Mouse (Mus musculus) intestine, embryonic 15.5 days (tissue): ENCODE data around the gene Dpp6. TPM values are rescaled to one million over a fixed set of nuclear protein-coding genes. Genes with fewer than 3 reads are reported as not detected.

ENCODE experiments used
- ATAC-seq: fragments of 200-750 bp; cut with Nextera tagmentation; 2 replicates; pipeline ENCODE4 v1.8.0; 2017; ENCODE audit warnings: moderate TSS enrichment, moderate library complexity
- H3K27ac ChIP-seq: fragments of 300-500 bp; sonication (generic); 2 replicates; pipeline ENCODE4 v1.5.1; 2015; ENCODE audit warnings: mild to moderate bottlenecking, inconsistent platforms
- H3K27me3 ChIP-seq: fragments of 300-500 bp; sonication (generic); replicated peaks from 2 replicates; pipeline ENCODE4 v1.6.1; 2015; ENCODE audit warnings: inconsistent platforms
- H3K36me3 ChIP-seq: fragments of 300-500 bp; sonication (generic); 2 replicates; pipeline ENCODE4 v1.6.1; 2015; ENCODE audit warnings: inconsistent platforms
- H3K4me1 ChIP-seq: fragments of 300-500 bp; sonication (generic); replicated peaks from 2 replicates; pipeline ENCODE4 v1.6.1; 2015; ENCODE audit warnings: inconsistent platforms
- H3K4me2 ChIP-seq: fragments of 300-500 bp; sonication (generic); replicated peaks from 2 replicates; pipeline ENCODE4 v1.6.1; 2015; ENCODE audit warnings: mild to moderate bottlenecking, inconsistent platforms
- H3K4me3 ChIP-seq: fragments of 300-500 bp; sonication (generic); replicated peaks from 2 replicates; pipeline ENCODE4 v1.5.1; 2015; ENCODE audit warnings: inconsistent platforms
- H3K9ac ChIP-seq: fragments of 300-500 bp; sonication (generic); 2 replicates; pipeline ENCODE4 v1.6.1; 2015; ENCODE audit warnings: inconsistent platforms
- H3K9me3 ChIP-seq: fragments of 300-500 bp; sonication (generic); 2 replicates; pipeline ENCODE4 v1.6.1; 2016; ENCODE audit warnings: inconsistent platforms
- WGBS: fragments of 180-500 bp; shearing (Covaris S2); methylation state at CpG from one replicate; pipeline ENCODE4 v1.1.7; 2015; 5-methylcytosine and 5-hydroxymethylcytosine counted together
- polyA plus RNA-seq: library from polyadenylated mRNA; unstranded; fragments of >200 nt; fragmentation: Nextera tagmentation; extraction: Ambion mirVana; gene quantifications from 2 replicates; pipeline ENCODE4 v1.2.1, GENCODE M21; 2015

Gene Dpp6
- polyA plus RNA-seq, 1 experiment from 2014 or later = 1.3 TPM

DNA sequence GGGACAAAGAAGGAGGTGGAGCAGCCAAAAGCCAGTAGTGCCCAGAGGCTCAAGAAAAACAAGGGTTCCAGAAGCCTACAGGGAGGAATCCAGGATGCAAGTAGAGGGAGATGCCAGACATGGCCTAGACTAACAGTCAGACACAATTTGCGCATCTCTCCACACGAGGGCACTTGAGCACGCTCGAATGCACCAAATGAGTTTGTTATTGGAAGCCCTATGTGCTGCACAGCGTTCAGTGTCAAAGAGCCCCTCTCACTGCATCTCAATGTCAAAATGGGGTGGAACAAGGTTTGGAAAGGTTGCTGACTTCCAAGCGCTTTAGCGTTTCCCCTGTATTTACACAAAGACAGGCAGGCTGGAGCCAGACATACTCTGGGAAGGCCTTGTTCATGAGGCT, 231.2 kb downstream of the Dpp6 start:
- 25% methylated on average over 7 of the region's 7 CpGs for WGBS
- no peak for ATAC-seq
- Histone ChIP-seq H3K4me1 (0 out of 2 replicates have a peak, but pooled peaks cover 2% of the 10 kb centered on the region), H3K27me3 (peaks cover 29% of the 10 kb centered on the region), H3K4me2 (no peak overlapping the region), H3K9me3 (no peaks in the 10 kb centered on the region), H3K4me3 (no peak overlapping the region), H3K9ac (no peak overlapping the region), H3K27ac (no peak overlapping the region), H3K36me3 (no peaks in the 10 kb centered on the region)

DNA sequence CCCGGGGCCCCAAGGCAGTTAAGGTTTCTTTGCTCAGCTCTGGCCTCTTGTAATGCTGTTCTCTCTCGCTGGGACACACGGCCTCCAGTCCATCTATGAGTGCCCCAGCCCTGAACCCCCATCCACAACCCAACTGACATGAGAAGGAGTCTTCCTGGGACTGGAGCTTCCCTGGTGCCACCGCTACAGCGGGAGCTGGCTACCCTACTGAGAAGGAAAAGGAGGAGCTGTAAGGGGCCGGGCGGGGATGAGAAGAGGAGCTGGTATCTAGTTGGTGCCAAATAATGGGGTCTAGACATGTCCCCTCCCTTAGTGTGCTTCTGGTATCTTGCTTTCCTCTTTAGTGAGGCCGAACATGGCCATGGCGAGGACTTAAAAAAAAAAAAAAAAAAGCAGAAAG, 231.9 kb downstream of the Dpp6 start:
- WGBS = 11% methylated on average over 9 of the region's 9 CpGs
- Histone ChIP-seq H3K27ac (no peak overlapping the region), H3K9me3 (no peaks in the 10 kb centered on the region), H3K36me3 (no peaks in the 10 kb centered on the region), H3K4me2 (peak overlapping the region; percentile 54), H3K27me3 (peaks cover 29% of the 10 kb centered on the region), H3K9ac (no peak overlapping the region), H3K4me1 (0 out of 2 replicates have a peak, but pooled peaks cover 2% of the 10 kb centered on the region), H3K4me3 (peak overlapping the region; percentile 6)
- ATAC-seq = no peak

DNA sequence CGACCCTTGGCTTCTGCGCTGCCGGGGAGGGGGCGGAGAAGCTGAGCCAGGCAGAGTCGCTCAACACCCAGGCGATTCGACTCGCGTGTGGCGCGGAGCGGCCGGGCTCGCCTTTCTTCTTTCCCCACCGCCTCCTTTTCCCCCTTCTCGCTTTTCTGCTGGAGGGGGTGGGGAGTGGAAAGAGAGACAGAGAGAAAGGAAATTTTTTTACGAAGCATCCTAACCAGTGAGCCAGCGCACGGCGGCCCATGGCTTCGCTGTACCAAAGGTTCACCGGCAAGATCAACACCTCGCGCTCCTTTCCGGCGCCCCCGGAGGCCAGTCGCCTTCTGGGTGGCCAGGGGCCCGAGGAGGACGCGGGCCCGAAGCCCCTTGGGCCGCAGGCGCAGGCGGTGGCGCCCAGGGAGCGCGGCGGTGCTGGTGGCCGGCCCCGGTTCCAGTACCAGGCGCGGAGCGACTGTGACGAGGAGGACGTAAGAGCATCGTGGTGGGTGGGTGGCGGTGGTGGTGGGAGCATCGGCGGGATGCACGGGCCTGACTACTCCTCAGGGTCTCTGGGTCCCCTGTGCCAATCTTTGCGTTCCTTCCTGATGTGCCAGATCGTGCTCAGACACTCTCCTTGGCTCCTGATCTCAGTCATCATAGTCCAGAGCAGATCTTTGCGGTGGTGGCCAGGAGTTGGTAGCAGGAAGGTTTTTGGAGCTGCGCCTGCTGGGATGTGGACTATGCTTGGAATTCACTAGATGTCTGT, 232.5 kb downstream of the Dpp6 start:
- Histone ChIP-seq H3K4me2 (peak overlapping the region; percentile 54), H3K9me3 (no peaks in the 10 kb centered on the region), H3K9ac (no peak overlapping the region), H3K27me3 (peaks cover 29% of the 10 kb centered on the region), H3K36me3 (no peaks in the 10 kb centered on the region), H3K4me3 (peak overlapping the region; percentile 6), H3K27ac (no peak overlapping the region), H3K4me1 (0 out of 2 replicates have a peak, but pooled peaks cover 2% of the 10 kb centered on the region)
- ATAC-seq = no peak
- 2% methylated on average over 54 of the region's 55 CpGs for WGBS

- no peak for ATAC-seq
- Histone ChIP-seq H3K27me3 (peaks cover 29% of the 10 kb centered on the region), H3K27ac (no peak overlapping the region), H3K9ac (no peak overlapping the region), H3K4me2 (no peak overlapping the region), H3K36me3 (no peaks in the 10 kb centered on the region), H3K9me3 (no peaks in the 10 kb centered on the region), H3K4me1 (0 out of 2 replicates have a peak, but pooled peaks cover 2% of the 10 kb centered on the region), H3K4me3 (no peak overlapping the region)
- WGBS = 32% methylated on average over 3 of the region's 3 CpGs
Measured at GRCm38 (mm10) chr5:27051250-27051649, 234.2 kb downstream of the Dpp6 start.

DNA sequence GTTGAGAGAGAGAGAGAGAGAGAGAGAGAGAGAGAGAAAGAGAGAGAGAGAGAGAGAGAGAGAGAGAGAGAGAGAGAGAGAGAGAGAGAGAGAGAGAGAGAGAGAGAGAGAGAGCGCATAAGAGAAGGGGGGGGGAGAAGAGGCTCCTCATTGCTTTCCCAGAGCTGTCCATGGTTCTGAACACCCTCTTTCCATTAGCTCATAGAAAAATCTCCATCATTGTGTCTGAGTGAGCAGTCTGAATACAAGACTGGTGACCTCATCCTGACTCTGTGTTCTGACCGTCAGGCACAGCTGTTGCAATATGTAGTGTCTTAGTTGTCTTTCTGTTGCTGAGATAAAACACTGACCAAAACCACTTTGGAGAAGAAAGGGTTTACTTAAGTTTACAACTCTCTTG, 235.4 kb downstream of the Dpp6 start:
- 21% methylated on average over 2 of the region's 2 CpGs for WGBS
- 0 out of 2 replicates have a peak, but pooled peaks cover 2% of the 10 kb centered on the region for H3K4me1 ChIP-seq

GRCm38 (mm10) chr5:27056436-27056835, 239.4 kb downstream of the Dpp6 start:
- 42% methylated on average over 5 of the region's 5 CpGs for WGBS
- Histone ChIP-seq H3K27me3 (no peaks in the 10 kb centered on the region; the same call in 1 of the 2 replicates), H3K9me3 (no peaks in the 10 kb centered on the region), H3K9ac (no peak overlapping the region), H3K4me3 (no peak overlapping the region), H3K36me3 (no peaks in the 10 kb centered on the region), H3K4me1 (no peaks in the 10 kb centered on the region), H3K4me2 (no peak overlapping the region), H3K27ac (no peak overlapping the region)
- ATAC-seq = no peak

More for the DNA sequence above, 235.4 kb downstream of the Dpp6 start:
- Histone ChIP-seq H3K27me3 (peaks cover 29% of the 10 kb centered on the region), H3K4me3 (no peak overlapping the region), H3K9me3 (no peaks in the 10 kb centered on the region), H3K4me2 (no peak overlapping the region), H3K36me3 (no peaks in the 10 kb centered on the region), H3K27ac (no peak overlapping the region), H3K9ac (no peak overlapping the region)
- ATAC-seq = no peak

DNA sequence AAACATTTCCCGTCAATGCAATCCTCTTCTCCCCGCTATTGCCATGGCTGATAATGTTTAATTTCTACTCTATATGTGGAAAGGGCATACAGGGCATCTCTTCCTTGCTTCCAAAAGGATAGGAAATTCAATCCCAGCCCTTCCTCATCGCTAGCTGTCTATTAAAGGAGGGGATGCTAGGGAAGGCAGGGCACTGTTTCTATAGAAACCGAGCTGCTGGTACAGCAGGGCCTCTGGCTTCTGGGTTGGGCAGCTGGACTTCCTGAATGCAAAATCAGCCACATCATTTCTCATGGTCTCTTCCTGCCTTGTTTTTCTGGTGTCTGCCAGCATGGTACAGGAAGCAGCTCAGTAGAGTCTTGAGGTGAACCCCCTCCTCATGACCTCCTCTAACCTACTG, 243.1 kb downstream of the Dpp6 start:
- Histone ChIP-seq H3K27ac (no peak overlapping the region), H3K9ac (no peak overlapping the region), H3K4me3 (no peak overlapping the region), H3K4me1 (no peaks in the 10 kb centered on the region), H3K36me3 (no peaks in the 10 kb centered on the region), H3K27me3 (no peaks in the 10 kb centered on the region), H3K4me2 (no peak overlapping the region), H3K9me3 (no peaks in the 10 kb centered on the region)
- ATAC-seq = no peak
- 70% methylated on average over 4 of the region's 4 CpGs for WGBS

GRCm38 (mm10) chr5:27063871-27064270, 246.9 kb downstream of the Dpp6 start:
- H3K27me3 ChIP-seq = no peaks in the 10 kb centered on the region

DNA sequence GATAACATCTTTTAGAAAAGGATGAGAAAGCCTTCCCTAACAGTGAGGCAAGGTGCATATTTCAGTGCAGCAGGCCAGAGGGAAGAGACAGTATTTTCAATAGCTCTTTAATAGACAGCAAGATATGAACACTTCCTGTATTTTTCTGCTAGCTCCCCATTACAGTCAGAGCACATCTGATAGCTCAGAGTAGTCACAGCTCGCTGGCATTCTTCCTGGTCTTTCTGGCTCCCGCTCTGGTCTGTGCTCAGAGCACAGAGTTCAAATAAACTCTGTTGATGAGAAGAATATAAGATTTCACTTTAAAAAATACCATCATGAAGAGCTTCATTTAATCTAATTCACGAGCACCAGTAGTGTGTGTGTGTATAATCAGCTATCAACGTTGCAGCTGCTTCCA, 249.8 kb downstream of the Dpp6 start:
- no peak overlapping the region for H3K27ac ChIP-seq
- no peak overlapping the region for H3K4me3 ChIP-seq
- ATAC-seq = no peak
- no peak overlapping the region for H3K9ac ChIP-seq
- H3K36me3 ChIP-seq = no peaks in the 10 kb centered on the region
- WGBS = 75% methylated on average over 4 of the region's 4 CpGs
- H3K4me2 ChIP-seq = no peak overlapping the region
- H3K4me1 ChIP-seq = no peaks in the 10 kb centered on the region
- H3K27me3 ChIP-seq = no peaks in the 10 kb centered on the region
- H3K9me3 ChIP-seq = no peaks in the 10 kb centered on the region

More at GRCm38 (mm10) chr5:27063871-27064270, 246.9 kb downstream of the Dpp6 start:
- H3K4me1 ChIP-seq = no peaks in the 10 kb centered on the region
- H3K9ac ChIP-seq = no peak overlapping the region
- 74% methylated on average over 1 of the region's 1 CpGs for WGBS
- no peaks in the 10 kb centered on the region for H3K9me3 ChIP-seq
- H3K36me3 ChIP-seq = no peaks in the 10 kb centered on the region
- H3K4me2 ChIP-seq = no peak overlapping the region
- no peak overlapping the region for H3K27ac ChIP-seq
- H3K4me3 ChIP-seq = no peak overlapping the region
- ATAC-seq = no peak

- H3K36me3 ChIP-seq = no peaks in the 10 kb centered on the region
- H3K9me3 ChIP-seq = no peaks in the 10 kb centered on the region
- H3K4me1 ChIP-seq = no peaks in the 10 kb centered on the region
- no peak overlapping the region for H3K9ac ChIP-seq
- no peaks in the 10 kb centered on the region for H3K27me3 ChIP-seq
- H3K4me2 ChIP-seq = no peak overlapping the region
- ATAC-seq = no peak
- no peak overlapping the region for H3K4me3 ChIP-seq
- no peak overlapping the region for H3K27ac ChIP-seq
- 23% methylated on average over 8 of the region's 8 CpGs for WGBS
Measured at GRCm38 (mm10) chr5:27075131-27075591, 258.2 kb downstream of the Dpp6 start.

DNA sequence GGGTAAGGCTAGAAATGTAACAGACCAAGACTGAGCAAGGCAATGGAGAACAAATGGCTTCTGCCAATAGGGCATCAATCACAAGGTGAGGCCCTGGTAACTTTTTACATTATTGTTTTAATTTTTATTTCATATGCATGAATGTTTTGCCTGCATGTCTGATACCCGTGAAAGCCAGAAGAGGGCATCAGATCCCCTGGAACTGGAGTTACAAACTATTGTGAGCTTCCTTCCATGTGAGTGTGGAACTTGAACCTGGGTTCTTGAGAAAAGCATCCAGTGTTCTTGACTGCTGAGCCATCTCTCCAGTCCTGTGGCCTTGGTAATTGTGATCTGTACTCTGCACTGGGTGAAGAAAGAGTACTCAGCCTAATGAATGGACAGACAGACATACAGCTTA, 259.0 kb downstream of the Dpp6 start:
- Histone ChIP-seq H3K9ac (no peak overlapping the region), H3K4me2 (no peak overlapping the region), H3K4me3 (no peak overlapping the region), H3K36me3 (no peaks in the 10 kb centered on the region), H3K9me3 (no peaks in the 10 kb centered on the region), H3K27me3 (no peaks in the 10 kb centered on the region), H3K27ac (no peak overlapping the region), H3K4me1 (no peaks in the 10 kb centered on the region)
- WGBS = 38% methylated on average over 1 of the region's 1 CpGs
- ATAC-seq = no peak

- Histone ChIP-seq H3K4me3 (no peak overlapping the region), H3K4me1 (no peaks in the 10 kb centered on the region), H3K27me3 (no peaks in the 10 kb centered on the region), H3K9ac (no peak overlapping the region), H3K4me2 (no peak overlapping the region), H3K9me3 (no peaks in the 10 kb centered on the region), H3K36me3 (no peaks in the 10 kb centered on the region), H3K27ac (no peak overlapping the region)
- no peak for ATAC-seq
- WGBS = 55% methylated on average over 1 of the region's 1 CpGs
Measured at GRCm38 (mm10) chr5:27077821-27078220, 260.8 kb downstream of the Dpp6 start.

DNA sequence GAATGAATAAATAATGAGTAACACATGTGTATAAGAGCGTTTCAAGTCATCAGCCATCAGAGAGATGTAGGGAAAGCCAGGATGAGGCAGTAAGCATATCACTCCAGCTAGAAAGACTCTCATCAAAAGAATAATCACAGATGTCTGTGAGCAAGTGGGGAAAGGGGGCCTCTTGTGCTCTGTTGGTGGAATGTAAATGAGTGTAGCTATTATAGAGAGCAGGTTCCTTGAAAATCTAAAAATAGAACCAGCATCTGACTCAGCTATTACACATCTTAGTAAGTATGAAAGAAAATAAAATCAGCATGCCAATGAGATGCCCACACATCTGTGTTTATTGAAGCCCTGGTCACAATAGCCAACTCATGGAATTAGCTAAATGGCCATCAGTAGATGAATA, 264.3 kb downstream of the Dpp6 start:
- H3K36me3 ChIP-seq = no peaks in the 10 kb centered on the region
- H3K4me2 ChIP-seq = no peak overlapping the region
- no peak for ATAC-seq
- H3K4me1 ChIP-seq = no peaks in the 10 kb centered on the region
- no peaks in the 10 kb centered on the region for H3K27me3 ChIP-seq
- no peak overlapping the region for H3K27ac ChIP-seq
- 70% methylated on average over 1 of the region's 1 CpGs for WGBS
- H3K9ac ChIP-seq = no peak overlapping the region
- H3K4me3 ChIP-seq = no peak overlapping the region
- H3K9me3 ChIP-seq = no peaks in the 10 kb centered on the region
